Mouse (Mus musculus) stomach, embryonic 16.5 days (tissue): Measurements from ENCODE around the gene Ip6k1. TPM values are rescaled to one million over a fixed set of nuclear protein-coding genes. Genes with fewer than 3 reads are reported as not detected.

Experiments used
- ATAC-seq: fragments of 200-750 bp; cut with Nextera tagmentation; 2 replicates; pipeline ENCODE4 v1.8.0; 2017; ENCODE audit warnings: moderate number of reproducible peaks, moderate TSS enrichment; ENCODE audit not compliant: insufficient read depth, low FRiP score
- H3K27ac ChIP-seq: fragments of 300-500 bp; sonication (generic); 2 replicates; pipeline ENCODE4 v1.5.1; 2014; ENCODE audit warnings: low read length
- H3K27me3 ChIP-seq: fragments of 300-500 bp; sonication (generic); 2 replicates; pipeline ENCODE4 v1.6.1; 2014; ENCODE audit warnings: low read length, control low read depth, mixed read lengths; ENCODE audit not compliant: control insufficient read depth, insufficient read depth
- H3K36me3 ChIP-seq: fragments of 300-500 bp; sonication (generic); 2 replicates; pipeline ENCODE4 v1.6.1; 2014; ENCODE audit warnings: low read length; ENCODE audit not compliant: control insufficient read depth, insufficient read depth
- H3K4me1 ChIP-seq: fragments of 300-500 bp; sonication (generic); 2 replicates; pipeline ENCODE4 v1.6.1; 2014; ENCODE audit warnings: low read length, control low read depth, mixed read lengths; ENCODE audit not compliant: control insufficient read depth, insufficient read depth
- H3K4me2 ChIP-seq: fragments of 300-500 bp; sonication (generic); 2 replicates; pipeline ENCODE4 v1.6.1; 2014; ENCODE audit warnings: low read depth, low read length, mixed read lengths
- H3K4me3 ChIP-seq: fragments of 300-500 bp; sonication (generic); replicated peaks from 2 replicates; pipeline ENCODE4 v1.5.1; 2014; ENCODE audit warnings: mild to moderate bottlenecking, low read length
- H3K9ac ChIP-seq: fragments of 300-500 bp; sonication (generic); 2 replicates; pipeline ENCODE4 v1.6.1; 2014; ENCODE audit warnings: low read length
- H3K9me3 ChIP-seq: fragments of 300-500 bp; sonication (generic); replicated peaks from 2 replicates; pipeline ENCODE4 v1.6.1; 2016; ENCODE audit warnings: low read length, control low read depth; ENCODE audit not compliant: control insufficient read depth
- WGBS: fragments of 180-500 bp; shearing (Covaris S2); extraction: QIAGEN DNeasy Blood & Tissue Kit; methylation state at CpG from one replicate; pipeline ENCODE4 v1.1.7; 2014; 5-methylcytosine and 5-hydroxymethylcytosine counted together
- polyA plus RNA-seq: library from polyadenylated mRNA; unstranded; fragments of >200 nt; fragmentation: Nextera tagmentation; extraction: Ambion mirVana; gene quantifications from 2 replicates; pipeline ENCODE4 v1.2.1, GENCODE M21; 2015

Gene Ip6k1
- polyA plus RNA-seq, 1 experiment from 2014 or later: 50.5 TPM

DNA sequence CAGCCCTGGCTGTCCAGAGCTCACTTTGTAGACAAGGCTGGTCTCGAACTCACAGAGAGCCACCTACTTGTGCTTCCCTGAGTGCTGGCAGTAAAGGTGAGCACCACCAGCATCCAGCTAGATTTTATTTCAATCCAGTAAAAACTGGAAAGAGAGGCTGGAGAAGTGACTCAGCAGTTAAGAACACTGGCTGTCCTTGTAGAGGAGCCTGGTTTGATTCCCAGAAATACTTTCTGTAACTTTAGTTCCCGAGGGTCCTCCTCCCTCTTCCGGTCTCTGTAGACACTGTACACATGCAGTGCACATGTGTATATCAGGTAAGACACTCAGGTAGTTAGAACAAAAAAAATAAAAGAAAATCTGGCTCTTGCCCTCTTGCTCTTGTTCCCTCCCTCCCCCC lies 14.4 kb upstream of the Ip6k1 start:
- ATAC-seq: no peak
- WGBS: 65% methylated on average over 3 of the region's 3 CpGs
- Histone ChIP-seq H3K27ac (no peak overlapping the region), H3K9ac (no peak overlapping the region), H3K9me3 (no peaks in the 10 kb centered on the region), H3K27me3 (no peaks in the 10 kb centered on the region), H3K36me3 (no peaks in the 10 kb centered on the region), H3K4me3 (no peak overlapping the region), H3K4me2 (no peak overlapping the region), H3K4me1 (peaks cover 21% of the 10 kb centered on the region)

DNA sequence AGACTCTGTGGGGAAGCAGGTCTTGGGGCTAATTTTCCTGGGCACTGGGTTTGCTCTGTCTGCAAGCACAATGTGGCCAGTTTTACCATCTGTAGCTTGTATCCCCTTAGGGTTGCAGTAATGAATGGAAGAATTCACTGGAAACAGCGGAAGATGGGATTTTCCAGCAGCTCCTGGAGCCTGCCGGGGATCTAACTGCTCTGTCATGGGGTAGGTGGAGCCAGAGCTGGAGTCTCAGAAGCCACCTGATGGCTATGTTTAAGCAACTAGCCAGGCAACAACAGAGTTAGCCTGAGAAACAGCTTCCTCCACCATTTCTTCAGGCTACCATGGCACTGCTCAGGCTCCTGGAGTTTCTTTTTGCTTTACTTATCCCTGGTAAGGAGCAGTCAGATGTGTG lies 10.1 kb upstream of the Ip6k1 start, which contains the start of gene Cdhr4:
Gene Cdhr4, plus strand, starts transcription at position 301 of the 400 bp plus-strand sequence.
- Histone ChIP-seq H3K4me1 (no peaks in the 10 kb centered on the region), H3K4me3 (no peak within 1 kb of the TSS), H3K36me3 (no peaks in the 10 kb centered on the region), H3K4me2 (no peak within 1 kb of the TSS), H3K9me3 (no peaks in the 10 kb centered on the region), H3K9ac (no peak within 1 kb of the TSS), H3K27me3 (no peaks in the 10 kb centered on the region), H3K27ac (no peak within 1 kb of the TSS)
- ATAC-seq: no peak
- 50% methylated on average over 2 of the region's 2 CpGs for WGBS

DNA sequence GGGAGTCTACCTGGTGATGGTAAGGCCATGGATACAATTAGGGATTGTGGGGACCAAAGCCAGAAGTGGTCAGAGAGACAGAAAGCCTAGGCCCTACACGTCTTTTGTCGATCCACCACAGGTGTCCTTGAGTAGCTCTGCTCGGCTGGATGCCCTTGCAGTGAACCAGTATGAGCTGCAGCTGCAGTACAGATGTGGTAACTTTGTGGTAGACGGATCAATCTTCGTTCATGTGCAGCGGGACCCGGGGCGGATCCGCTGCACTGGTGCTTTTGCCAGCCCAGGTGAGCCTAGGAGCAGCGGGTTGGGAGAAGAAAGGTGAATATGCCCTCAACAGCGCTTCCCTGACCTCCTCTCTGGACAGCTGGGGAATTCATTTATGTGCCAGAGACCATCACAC lies 9.3 kb upstream of the Ip6k1 start:
- no peak overlapping the region for H3K27ac ChIP-seq
- WGBS: 86% methylated on average over 11 of the region's 11 CpGs
- no peaks in the 10 kb centered on the region for H3K9me3 ChIP-seq
- no peaks in the 10 kb centered on the region for H3K27me3 ChIP-seq
- no peak overlapping the region for H3K9ac ChIP-seq
- H3K4me1 ChIP-seq: no peaks in the 10 kb centered on the region
- no peak for ATAC-seq
- H3K4me2 ChIP-seq: no peak overlapping the region
- H3K36me3 ChIP-seq: no peaks in the 10 kb centered on the region
- no peak overlapping the region for H3K4me3 ChIP-seq

DNA sequence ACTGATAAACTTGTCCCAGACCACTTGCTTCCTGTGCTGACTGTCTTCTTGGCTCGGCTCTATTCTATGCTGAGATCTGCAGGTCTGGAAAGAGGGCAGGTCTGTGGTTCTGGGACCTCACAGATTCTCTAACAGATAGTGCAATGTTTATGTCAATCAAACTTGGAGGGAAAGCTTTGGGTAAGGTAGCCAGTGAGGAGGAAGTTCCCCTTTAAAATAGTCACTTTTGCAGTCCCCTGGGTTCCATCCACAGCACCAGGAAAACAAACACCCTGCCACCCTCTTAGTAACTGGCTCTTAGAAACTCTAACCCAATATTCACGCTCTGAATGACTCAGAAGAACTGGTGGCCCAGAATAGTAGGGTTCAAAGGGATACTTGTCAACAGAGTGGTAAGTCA lies 7.8 kb upstream of the Ip6k1 start:
- no peaks in the 10 kb centered on the region for H3K4me1 ChIP-seq
- 53% methylated on average over 2 of the region's 2 CpGs for WGBS
- H3K36me3 ChIP-seq: no peaks in the 10 kb centered on the region
- H3K9ac ChIP-seq: no peak overlapping the region
- ATAC-seq: no peak
- H3K27ac ChIP-seq: no peak overlapping the region
- no peak overlapping the region for H3K4me2 ChIP-seq
- no peaks in the 10 kb centered on the region for H3K9me3 ChIP-seq
- H3K27me3 ChIP-seq: no peaks in the 10 kb centered on the region
- H3K4me3 ChIP-seq: no peak overlapping the region

GRCm38 (mm10) chr9:107995513-107995912 lies 6.8 kb upstream of the Ip6k1 start:
- 91% methylated on average over 21 of the region's 21 CpGs for WGBS
- H3K4me3 ChIP-seq: no peak overlapping the region
- H3K27ac ChIP-seq: no peak overlapping the region
- ATAC-seq: no peak
- no peaks in the 10 kb centered on the region for H3K27me3 ChIP-seq
- no peaks in the 10 kb centered on the region for H3K4me1 ChIP-seq
- no peak overlapping the region for H3K9ac ChIP-seq
- no peaks in the 10 kb centered on the region for H3K36me3 ChIP-seq
- H3K4me2 ChIP-seq: no peak overlapping the region
- H3K9me3 ChIP-seq: no peaks in the 10 kb centered on the region

DNA sequence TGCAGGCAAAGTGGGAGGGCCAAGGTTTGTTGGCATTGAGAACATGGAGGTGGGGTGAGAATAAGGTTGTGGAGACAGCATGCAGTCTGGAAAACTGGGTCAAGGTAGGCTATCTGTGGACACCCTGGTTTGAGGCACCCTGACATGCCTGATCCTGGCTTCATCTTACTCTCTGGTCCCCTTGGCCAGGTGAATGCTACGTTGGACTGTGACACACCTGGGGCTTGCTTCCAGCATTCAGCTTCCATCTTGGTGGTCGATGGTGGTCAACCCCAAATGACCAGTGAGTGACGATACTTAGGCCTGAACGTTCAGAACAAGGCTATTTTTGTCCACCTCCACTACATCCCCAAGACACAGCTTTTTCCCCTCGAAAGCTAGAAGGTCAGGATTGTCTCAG lies 6.3 kb upstream of the Ip6k1 start, which contains the start of gene Gm20662:
Gene Gm20662, plus strand, starts transcription at position 301 of the 400 bp plus-strand sequence.
- no peaks in the 10 kb centered on the region for H3K9me3 ChIP-seq

DNA sequence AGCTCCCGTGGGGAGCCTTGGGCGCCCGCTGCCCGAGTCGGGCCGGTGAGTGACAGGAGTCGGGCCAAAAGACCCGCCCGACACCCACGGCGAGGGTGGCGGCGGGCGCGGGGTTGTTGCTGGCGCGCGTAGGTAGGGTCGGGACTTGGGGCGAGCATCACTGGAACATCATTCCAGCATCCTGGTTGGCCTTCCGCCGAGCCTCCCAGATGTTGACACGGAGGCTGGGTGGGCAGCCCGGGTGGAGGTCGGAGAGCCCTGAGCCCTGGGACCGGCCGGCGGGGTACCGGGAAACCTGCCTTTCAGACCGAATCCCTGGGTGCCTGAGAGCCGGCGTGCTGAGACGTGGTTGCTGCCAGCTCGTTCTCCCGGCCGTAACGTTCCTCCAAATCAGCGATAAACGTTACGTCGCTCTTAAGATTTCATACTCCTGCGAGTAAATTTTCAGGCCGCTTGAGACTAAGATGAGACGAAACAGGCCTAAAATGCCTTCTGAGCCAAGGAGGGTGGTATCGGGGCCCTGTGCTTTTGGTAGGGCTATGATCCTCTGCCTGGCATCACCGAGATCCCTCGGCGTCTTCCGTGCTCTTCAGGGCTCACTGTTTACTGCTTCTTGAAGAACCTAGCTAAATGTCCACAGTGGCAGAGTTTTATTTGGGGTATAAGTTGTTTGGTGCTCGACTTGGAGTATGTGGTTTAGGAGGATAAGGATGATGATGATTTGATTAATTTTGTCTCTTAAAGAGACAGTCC lies 653 bp downstream of the Ip6k1 start:
- Histone ChIP-seq H3K4me2 (peak overlapping the region; percentile 82), H3K9me3 (no peaks in the 10 kb centered on the region), H3K27ac (peak overlapping the region; percentile 91), H3K4me1 (peaks cover 11% of the 10 kb centered on the region; the same call in 1 of the 2 replicates), H3K9ac (peak overlapping the region; percentile 99), H3K36me3 (no peaks in the 10 kb centered on the region), H3K4me3 (peak overlapping the region; percentile 85), H3K27me3 (no peaks in the 10 kb centered on the region)
- under 1% methylated on average over 50 of the region's 50 CpGs for WGBS
- peak; percentile 6 for ATAC-seq

More for the DNA sequence above, 6.3 kb upstream of the Ip6k1 start, which contains the start of gene Gm20662:
- H3K36me3 ChIP-seq: no peaks in the 10 kb centered on the region
- no peaks in the 10 kb centered on the region for H3K4me1 ChIP-seq
- no peak within 1 kb of the TSS for H3K9ac ChIP-seq
- WGBS: 91% methylated on average over 5 of the region's 5 CpGs
- H3K27ac ChIP-seq: no peak within 1 kb of the TSS
- no peaks in the 10 kb centered on the region for H3K27me3 ChIP-seq
- no peak within 1 kb of the TSS for H3K4me2 ChIP-seq
- no peak within 1 kb of the TSS for H3K4me3 ChIP-seq
- ATAC-seq: no peak

DNA sequence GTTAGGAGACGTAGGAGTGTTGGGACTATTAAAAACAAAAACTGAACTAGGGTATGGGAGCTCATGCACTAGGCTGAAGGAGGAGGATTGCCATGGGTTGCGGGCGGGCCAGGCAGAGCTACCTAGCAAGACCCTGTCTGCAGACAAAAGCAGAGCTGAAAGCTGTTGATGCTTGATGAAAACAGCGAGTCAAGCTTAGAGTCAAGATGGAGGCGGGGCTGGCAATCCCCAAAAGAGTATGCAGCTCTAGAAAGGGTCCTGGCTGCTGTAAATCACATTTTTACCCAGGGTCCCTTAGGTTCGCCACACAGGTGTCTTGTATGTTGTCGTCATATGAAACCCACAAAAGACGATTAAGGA lies 1.2 kb downstream of the Ip6k1 start:
- Histone ChIP-seq H3K36me3 (no peaks in the 10 kb centered on the region), H3K4me3 (peak overlapping the region; percentile 85), H3K27me3 (no peaks in the 10 kb centered on the region), H3K4me1 (peaks cover 11% of the 10 kb centered on the region; the same call in 1 of the 2 replicates), H3K4me2 (peak overlapping the region; percentile 82), H3K27ac (peak overlapping the region; percentile 91; the same call in 1 of the 2 replicates), H3K9me3 (no peaks in the 10 kb centered on the region), H3K9ac (peak overlapping the region; percentile 99)
- 12% methylated on average over 8 of the region's 8 CpGs for WGBS
- no peak for ATAC-seq

DNA sequence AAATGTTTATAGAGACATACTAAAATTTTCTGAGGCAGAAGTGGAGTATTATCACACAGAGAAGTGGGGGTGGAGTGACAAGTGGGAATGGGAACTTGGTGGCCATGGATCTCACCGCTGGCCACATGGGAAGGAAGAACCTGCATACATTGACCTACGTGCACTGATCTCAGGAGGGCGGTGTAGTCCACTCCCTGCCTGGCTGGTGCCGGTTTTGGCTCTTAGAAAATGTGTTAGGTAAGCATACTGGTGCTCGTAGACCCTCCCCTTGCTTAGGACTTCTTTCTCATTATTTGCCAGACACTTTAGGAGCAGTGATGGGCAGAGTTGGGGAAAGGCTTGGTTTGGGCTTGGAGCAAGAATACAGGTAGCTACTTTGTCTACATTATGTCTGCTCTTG lies 5.7 kb downstream of the Ip6k1 start:
- H3K4me1 ChIP-seq: peaks cover 11% of the 10 kb centered on the region; the same call in 1 of the 2 replicates
- H3K27ac ChIP-seq: no peak overlapping the region
- no peaks in the 10 kb centered on the region for H3K36me3 ChIP-seq
- no peaks in the 10 kb centered on the region for H3K9me3 ChIP-seq
- no peak overlapping the region for H3K9ac ChIP-seq
- no peaks in the 10 kb centered on the region for H3K27me3 ChIP-seq
- ATAC-seq: no peak
- H3K4me2 ChIP-seq: no peak overlapping the region
- WGBS: 79% methylated on average over 5 of the region's 5 CpGs
- H3K4me3 ChIP-seq: no peak overlapping the region
